Mouse (Mus musculus) G1E (cell line): ENCODE results near the gene Mfsd13b.
"Not testable (repeated sequence)": the region's sequence is repeated elsewhere in the genome, so short reads cannot be mapped to it uniquely, and the experiment has no call there.

Experiments
- CTCF ChIP-seq: IDR thresholded peaks from 2 replicates; pipeline ENCODE4 v1.5.1; 2012; ENCODE audit warnings: low read depth, low read length, inconsistent platforms, mixed read lengths
- GATA1 ChIP-seq: IDR thresholded peaks from 2 replicates; pipeline ENCODE4 v1.6.1; 2012; ENCODE audit warnings: borderline replicate concordance, low read length, inconsistent platforms, mixed read lengths
- GATA2 ChIP-seq: IDR thresholded peaks from 2 replicates; pipeline ENCODE4 v1.6.1; 2012; ENCODE audit warnings: low read depth, low read length, inconsistent platforms, borderline replicate concordance
- POLR2AphosphoS5 ChIP-seq: IDR thresholded peaks from 2 replicates; pipeline ENCODE4 v1.6.1; 2012; ENCODE audit warnings: low read depth, low read length, inconsistent platforms; ENCODE audit not compliant: insufficient replicate concordance
- TAL1 ChIP-seq: conservative IDR thresholded peaks from 2 replicates; pipeline ENCODE4 v1.6.1; 2012; ENCODE audit warnings: low read depth, low read length, inconsistent platforms, mixed read lengths

GRCm38 (mm10) chr7:120953591-120953990 lies 28.7 kb upstream of the Mfsd13b start:
- TF ChIP-seq CTCF, GATA1, GATA2, POLR2AphosphoS5, TAL1: not testable (repeated sequence)
